Mouse (Mus musculus) brain, embryonic 14.5 days (tissue): ENCODE results near the gene Btg2.

Experiments used
- CTCF ChIP-seq: fragments of 200-500 bp; IDR thresholded peaks from 2 replicates; pipeline ENCODE4 v1.5.1; 2012; ENCODE audit warnings: inconsistent platforms, mild to moderate bottlenecking, moderate library complexity, borderline replicate concordance; ENCODE audit not compliant: insufficient read depth, insufficient read length; ENCODE audit errors: extremely low read depth
- POLR2A ChIP-seq: fragments of 200-500 bp; IDR thresholded peaks from 2 replicates; pipeline ENCODE4 v1.6.1; 2012; ENCODE audit warnings: mild to moderate bottlenecking, inconsistent platforms, borderline replicate concordance; ENCODE audit not compliant: poor library complexity, insufficient read depth, insufficient read length, severe bottlenecking; ENCODE audit errors: extremely low read depth

- TF ChIP-seq CTCF (no peak), POLR2A (no peak)
Observed at GRCm38 (mm10) chr1:134078061-134078795, 692 bp downstream of the Btg2 start.
